In genomic region chr14:122887702-122888479, GRCm38 (mm10) we compare ENCODE assay signal across 20 mouse cellular contexts. TPM values are rescaled to one million over a fixed set of nuclear protein-coding genes. Genes with fewer than 3 reads are reported as not detected.
DNase-seq lines count a peak whose midpoint lies in the region; ATAC-seq lines count a peak whose summit lies in the region.
"Had no signal": no experiment of that assay in that cellular context is flagged by ENCODE, and none has a peak within 500 bp of the region (broad histone marks: within the 10 kb centered on the region; RNA-seq: fewer than 3 reads in every experiment).

No protein-coding gene starts in this region.

- H3K9me3 ChIP-seq in heart, embryonic 12.5 days (replicated peaks): no peaks in the 10 kb centered on the region
- H3K9me3 ChIP-seq in heart, embryonic 16.5 days (replicated peaks; ENCODE audit: control insufficient read depth, low read length): no peaks in the 10 kb centered on the region
- H3K9me3 ChIP-seq: embryonic facial prominence, embryonic 10.5 days; forebrain, embryonic 13.5 days; hindbrain, embryonic 15.5 days had no signal

- peaks cover 28% of the 10 kb centered on the region for H3K4me1 ChIP-seq in heart, embryonic 12.5 days (replicated peaks)
- H3K4me1 ChIP-seq in heart, embryonic 16.5 days (ENCODE audit: control insufficient read depth, insufficient read depth, low read length): peaks cover 15% of the 10 kb centered on the region

- no peak overlapping the region for H3K4me2 ChIP-seq in heart, embryonic 12.5 days
- no peak overlapping the region for H3K4me2 ChIP-seq in heart, embryonic 16.5 days (ENCODE audit: low read depth, low read length)
- H3K4me2 ChIP-seq: forebrain, embryonic 13.5 days; hindbrain, embryonic 15.5 days had no signal

- peak overlapping the region; percentile 56 for H3K27ac ChIP-seq in heart, embryonic 12.5 days (ENCODE audit: poor library complexity, severe bottlenecking)
- peak overlapping the region; percentile 1; the same call in 1 of the 2 replicates for H3K27ac ChIP-seq in heart, embryonic 16.5 days (ENCODE audit: low read length)
- H3K27ac ChIP-seq: embryonic facial prominence, embryonic 10.5 days; forebrain, embryonic 13.5 days; hindbrain, embryonic 15.5 days; kidney, postnatal 0 days had no signal

- DNase-seq in cerebellum, adult 9-11 months: peak; percentile 41
- DNase-seq in cerebellum, adult 9-10 months: no peak
- DNase-seq in heart, adult 9 months (ENCODE audit: low spot score in 2 of 2): no peak
- no peak for DNase-seq in heart, postnatal 36 days
- no peak for DNase-seq in urinary bladder, postnatal 14 days (ENCODE audit: low spot score)
- DNase-seq: adrenal gland, postnatal 14 days; cerebellum, postnatal 10 days; forebrain, postnatal 0 days; gastrocnemius, postnatal 14 days; kidney, adult 11 months; kidney, adult 9 months had no signal

- H3K4me3 ChIP-seq in heart, embryonic 12.5 days: no peak overlapping the region
- H3K4me3 ChIP-seq in heart, embryonic 16.5 days (ENCODE audit: low read length): no peak overlapping the region
- H3K4me3 ChIP-seq: embryonic facial prominence, embryonic 10.5 days; forebrain, embryonic 13.5 days; hindbrain, embryonic 15.5 days had no signal

- 0 out of 2 replicates have a peak, but pooled peaks have one; percentile 55 for ATAC-seq in heart, embryonic 12.5 days (ENCODE audit: insufficient number of reproducible peaks, low FRiP score)
- ATAC-seq in heart, embryonic 16.5 days (replicated peaks; ENCODE audit: extremely low read depth, insufficient read depth, low FRiP score): 0 out of 2 replicates have a peak, but pooled peaks have one; percentile 71
- ATAC-seq: activated CD4-positive, CD25-positive, alpha-beta regulatory T cell, adult 4 months; forebrain, embryonic 13.5 days; forebrain, postnatal 0 days; Patski had no signal

- H3K9ac ChIP-seq in heart, embryonic 12.5 days: no peak overlapping the region
- H3K9ac ChIP-seq in heart, embryonic 16.5 days (ENCODE audit: low read length): no peak overlapping the region
- H3K9ac ChIP-seq: forebrain, embryonic 13.5 days; forebrain, postnatal 0 days; hindbrain, embryonic 15.5 days had no signal

- H3K27me3 ChIP-seq in heart, embryonic 12.5 days (replicated peaks): no peaks in the 10 kb centered on the region; the same call in 1 of the 2 replicates
- H3K27me3 ChIP-seq in heart, embryonic 16.5 days (ENCODE audit: control insufficient read depth, insufficient read depth, low read length): no peaks in the 10 kb centered on the region
- H3K27me3 ChIP-seq: CH12.LX; forebrain, embryonic 13.5 days; hindbrain, embryonic 15.5 days; Patski had no signal

- peaks cover 13% of the 10 kb centered on the region for H3K36me3 ChIP-seq in heart, embryonic 12.5 days
- H3K36me3 ChIP-seq in heart, embryonic 16.5 days (ENCODE audit: control insufficient read depth, insufficient read depth): peaks cover 3% of the 10 kb centered on the region; the same call in 1 of the 2 replicates
- H3K36me3 ChIP-seq: hindbrain, embryonic 15.5 days had no signal

- WGBS in heart, embryonic 12.5 days: 56% methylated on average over 3 of the region's 3 CpGs
- WGBS in heart, embryonic 16.5 days: 55% methylated on average over 3 of the region's 3 CpGs

- intact Hi-C loops in heart, postnatal 36 days (cut with DNase I): no loop called here

RNA-seq across cellular contexts. Expression of gene Ggact, which starts 25.7 kb away (rescaled TPM):
- 11.5 and 12.3 TPM in 2 replicates for polyA plus RNA-seq in heart, embryonic 12.5 days (2016; fragmentation: Nextera tagmentation; extraction: Ambion mirVana)
- 14.7 and 16.1 TPM in 2 replicates for polyA plus RNA-seq in heart, embryonic 16.5 days (2015; fragmentation: Nextera tagmentation; extraction: Ambion mirVana)
- total RNA-seq in heart, postnatal 36 days (2021): 10 to 100 TPM; 23.2 to 25.1 TPM
